Mouse (Mus musculus) layer of hippocampus, adult 2 months (tissue): ENCODE results near the gene Ssc4d. TPM values are rescaled to one million over a fixed set of nuclear protein-coding genes. Genes with fewer than 3 reads are reported as not detected.

Experiments
- DNase-seq, 2 experiments: peaks; one replicate each; pipeline ENCODE4 v3.0.0; 2022; ENCODE audit warnings: low spot score in 2 of 2
- H3K27ac ChIP-seq: fragments of 200-600 bp; 2 replicates; pipeline ENCODE4 v1.8.1; 2022
- H3K4me3 ChIP-seq: fragments of 200-600 bp; 2 replicates; pipeline ENCODE4 v1.8.1; 2022; ENCODE audit warnings: mild to moderate bottlenecking
- CTCF ChIP-seq: fragments of 200-600 bp; conservative IDR thresholded peaks from 2 replicates; pipeline ENCODE4 v1.8.1; 2022; ENCODE audit warnings: antibody characterized with exemption, mild to moderate bottlenecking, moderate library complexity
- long read RNA-seq, 2 experiments: library from polyadenylated mRNA; stranded (forward); transcript quantifications; one replicate each; pipeline ENCODE4 v2.0.0; 2021; ENCODE audit warnings: borderline mapping rate in 2 of 2
- total RNA-seq, 2 experiments: library from RNA; stranded (reverse); gene quantifications; 2 replicates each; pipeline ENCODE4 v1.2.3; 2021

Gene Ssc4d
- 1 to 10 TPM; 1.4 to 1.9 TPM for total RNA-seq
- long read RNA-seq, experiment 1, partial matches to known transcripts, result 1 of 1 reads
- long read RNA-seq, experiment 1, other reads (novel, unspliced or antisense), result 0 of 1 reads
- long read RNA-seq, experiment 2, partial matches to known transcripts, result 1 of 1 reads
- long read RNA-seq, experiment 2, other reads (novel, unspliced or antisense), result 0 of 1 reads

- H3K4me3 ChIP-seq, result no peak within 1 kb of the TSS
- no peak for DNase-seq
- TF ChIP-seq CTCF, result no peak
- H3K27ac ChIP-seq, result no peak within 1 kb of the TSS
Observed at GRCm38 (mm10) chr5:135974365-135974764, at the start of gene Ssc4d. Ssc4d (minus strand) TSS chr5:135974531.

- Histone ChIP-seq H3K27ac (no peak overlapping the region), H3K4me3 (no peak overlapping the region)
- TF ChIP-seq CTCF, result no peak
- DNase-seq, result no peak
Observed at GRCm38 (mm10) chr5:136019907-136020306, 45.6 kb upstream of the Ssc4d start.

- H3K4me3 ChIP-seq, result no peak overlapping the region
Observed at GRCm38 (mm10) chr5:136018726-136019125, 44.4 kb upstream of the Ssc4d start.

GRCm38 (mm10) chr5:136017262-136017661 is 42.9 kb upstream of the Ssc4d start:
- no peak for DNase-seq
- TF ChIP-seq CTCF, result no peak

More at GRCm38 (mm10) chr5:136018726-136019125, 44.4 kb upstream of the Ssc4d start:
- no peak for DNase-seq
- no peak overlapping the region for H3K27ac ChIP-seq
- no peak for TF ChIP-seq CTCF

GRCm38 (mm10) chr5:136016014-136016876 is 41.9 kb upstream of the Ssc4d start:
- no peak for DNase-seq

More at GRCm38 (mm10) chr5:136017262-136017661, 42.9 kb upstream of the Ssc4d start:
- Histone ChIP-seq H3K4me3 (no peak overlapping the region), H3K27ac (no peak overlapping the region)

GRCm38 (mm10) chr5:136015586-136015985 is 41.3 kb upstream of the Ssc4d start:
- no peak for TF ChIP-seq CTCF
- Histone ChIP-seq H3K4me3 (no peak overlapping the region), H3K27ac (no peak overlapping the region)
- no peak for DNase-seq

More at GRCm38 (mm10) chr5:136016014-136016876, 41.9 kb upstream of the Ssc4d start:
- TF ChIP-seq CTCF, result no peak
- Histone ChIP-seq H3K4me3 (no peak overlapping the region), H3K27ac (no peak overlapping the region)

GRCm38 (mm10) chr5:136014877-136015276 is 40.5 kb upstream of the Ssc4d start:
- Histone ChIP-seq H3K4me3 (no peak overlapping the region), H3K27ac (no peak overlapping the region)
- no peak for TF ChIP-seq CTCF
- DNase-seq, result no peak

GRCm38 (mm10) chr5:136007745-136008144 is 33.4 kb upstream of the Ssc4d start:
- no peak for TF ChIP-seq CTCF
- DNase-seq, result no peak
- no peak overlapping the region for H3K4me3 ChIP-seq
- H3K27ac ChIP-seq, result no peak overlapping the region

GRCm38 (mm10) chr5:136004537-136004936 is 30.2 kb upstream of the Ssc4d start:
- no peak for DNase-seq
- H3K27ac ChIP-seq, result no peak overlapping the region
- no peak for TF ChIP-seq CTCF
- no peak overlapping the region for H3K4me3 ChIP-seq

GRCm38 (mm10) chr5:136002751-136003151 is 28.4 kb upstream of the Ssc4d start:
- H3K4me3 ChIP-seq, result no peak overlapping the region
- H3K27ac ChIP-seq, result no peak overlapping the region
- TF ChIP-seq CTCF, result no peak
- DNase-seq, result no peak

GRCm38 (mm10) chr5:136002325-136002724 is 28.0 kb upstream of the Ssc4d start:
- no peak overlapping the region for H3K27ac ChIP-seq
- no peak for TF ChIP-seq CTCF
- H3K4me3 ChIP-seq, result no peak overlapping the region
- no peak for DNase-seq

- no peak overlapping the region for H3K27ac ChIP-seq
- no peak overlapping the region for H3K4me3 ChIP-seq
- no peak for DNase-seq
- TF ChIP-seq CTCF, result no peak
Observed at GRCm38 (mm10) chr5:136001222-136001621, 26.9 kb upstream of the Ssc4d start.

GRCm38 (mm10) chr5:135996162-135996561 is 21.8 kb upstream of the Ssc4d start:
- TF ChIP-seq CTCF, result no peak
- Histone ChIP-seq H3K27ac (no peak overlapping the region), H3K4me3 (no peak overlapping the region)
- no peak for DNase-seq
